Mouse (Mus musculus) G1E (cell line): Measurements from ENCODE around the gene Commd1. TPM values are rescaled to one million over a fixed set of nuclear protein-coding genes. Genes with fewer than 3 reads are reported as not detected.

Experiments used
- ATAC-seq: 2 replicates; pipeline ENCODE4 v1.8.0; 2016; ENCODE audit warnings: mild to moderate bottlenecking; ENCODE audit not compliant: insufficient number of reproducible peaks, poor library complexity, low FRiP score, severe bottlenecking; ENCODE audit errors: extremely low read depth
- DNase-seq: peaks from one replicate; pipeline ENCODE4 v3.0.0; 2012; ENCODE audit warnings: low spot score
- H3K27me3 ChIP-seq: 2 replicates; pipeline ENCODE4 v1.6.1; 2012; ENCODE audit warnings: mild to moderate bottlenecking, low read length, inconsistent platforms; ENCODE audit not compliant: insufficient read depth
- H3K36me3 ChIP-seq: replicated peaks from 2 replicates; pipeline ENCODE3; 2012; ENCODE audit warnings: mild to moderate bottlenecking, inconsistent platforms
- H3K4me1 ChIP-seq: 2 replicates; pipeline ENCODE4 v1.6.1; 2012; ENCODE audit warnings: low read depth, low read length, inconsistent platforms, mixed read lengths; ENCODE audit not compliant: insufficient read depth
- H3K4me3 ChIP-seq: 2 replicates; pipeline ENCODE4 v1.5.1; 2012; ENCODE audit warnings: low read depth, mild to moderate bottlenecking, inconsistent platforms, low read length, moderate library complexity, mixed read lengths
- H3K9me3 ChIP-seq: replicated peaks from 2 replicates; pipeline ENCODE4 v1.6.1; 2012; ENCODE audit warnings: inconsistent platforms
- CTCF ChIP-seq: IDR thresholded peaks from 2 replicates; pipeline ENCODE4 v1.5.1; 2012; ENCODE audit warnings: low read depth, low read length, inconsistent platforms, mixed read lengths
- GATA1 ChIP-seq: IDR thresholded peaks from 2 replicates; pipeline ENCODE4 v1.6.1; 2012; ENCODE audit warnings: borderline replicate concordance, low read length, inconsistent platforms, mixed read lengths
- GATA2 ChIP-seq: IDR thresholded peaks from 2 replicates; pipeline ENCODE4 v1.6.1; 2012; ENCODE audit warnings: low read depth, low read length, inconsistent platforms, borderline replicate concordance
- POLR2AphosphoS5 ChIP-seq: IDR thresholded peaks from 2 replicates; pipeline ENCODE4 v1.6.1; 2012; ENCODE audit warnings: low read depth, low read length, inconsistent platforms; ENCODE audit not compliant: insufficient replicate concordance
- TAL1 ChIP-seq: conservative IDR thresholded peaks from 2 replicates; pipeline ENCODE4 v1.6.1; 2012; ENCODE audit warnings: low read depth, low read length, inconsistent platforms, mixed read lengths
- polyA plus RNA-seq: library from polyadenylated mRNA; stranded (reverse); fragments of >175 nt; gene quantifications from 2 replicates; pipeline ENCODE4 v1.2.3, GENCODE M21; 2012
- total RNA-seq, 2 experiments: library from RNA; stranded (forward) in 1 of 2; stranded (reverse) in 1 of 2; fragments of 200-1000 nt in 1 of 2; fragments of >200 nt in 1 of 2; fragmentation: Nextera tagmentation in 1 of 2; gene quantifications; 2 replicates each; pipeline ENCODE4 v1.2.3; 2014 to 2017

The Commd1 gene
- total and polyA plus RNA-seq, 3 experiments: 34.1 to 93.9 (median 74.4) TPM

DNA sequence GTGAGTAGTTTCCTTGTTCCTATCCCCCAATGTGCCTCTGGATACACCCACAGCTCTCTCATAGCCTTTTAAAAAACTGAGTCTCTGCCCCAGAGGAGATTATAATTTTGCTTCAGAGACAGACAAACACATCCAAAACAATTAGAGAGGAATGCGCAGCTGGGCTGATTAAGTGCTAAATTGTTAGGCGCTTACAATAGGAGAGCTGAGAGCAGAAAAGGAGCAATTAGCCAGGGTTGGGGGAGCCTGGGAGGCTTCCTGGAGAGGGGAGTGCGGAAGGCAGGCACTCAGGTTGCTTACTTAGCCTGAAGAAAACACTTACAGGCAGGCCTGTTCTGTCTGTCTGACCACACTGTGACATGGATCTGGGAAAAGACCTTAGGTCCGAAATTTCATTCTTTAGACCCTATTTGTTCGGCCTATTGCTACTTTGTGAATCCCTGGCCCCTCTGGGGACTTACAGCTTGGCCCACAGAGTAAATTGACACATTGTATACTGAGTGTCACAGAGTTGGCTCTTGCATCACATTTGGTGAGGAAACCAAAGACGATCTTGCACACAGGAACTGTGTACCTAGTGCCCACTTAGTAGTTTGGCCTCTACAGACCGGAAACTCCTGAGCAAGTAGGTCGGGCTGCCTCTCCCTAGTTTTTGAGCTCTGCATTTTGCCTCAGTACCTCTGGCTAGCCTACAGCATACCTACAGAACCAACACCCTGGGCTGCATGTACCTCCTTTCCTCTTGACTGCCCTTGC, 117.7 kb downstream of the Commd1 start:
- Histone ChIP-seq H3K36me3 (no peaks in the 10 kb centered on the region), H3K4me3 (no peak overlapping the region), H3K4me1 (peaks cover 31% of the 10 kb centered on the region), H3K9me3 (no peaks in the 10 kb centered on the region), H3K27me3 (peaks cover 19% of the 10 kb centered on the region)
- no peak for DNase-seq
- TF ChIP-seq GATA1 (no peak), GATA2 (no peak), TAL1 (no peak), CTCF (no peak), POLR2AphosphoS5 (no peak)
- no peak for ATAC-seq

DNA sequence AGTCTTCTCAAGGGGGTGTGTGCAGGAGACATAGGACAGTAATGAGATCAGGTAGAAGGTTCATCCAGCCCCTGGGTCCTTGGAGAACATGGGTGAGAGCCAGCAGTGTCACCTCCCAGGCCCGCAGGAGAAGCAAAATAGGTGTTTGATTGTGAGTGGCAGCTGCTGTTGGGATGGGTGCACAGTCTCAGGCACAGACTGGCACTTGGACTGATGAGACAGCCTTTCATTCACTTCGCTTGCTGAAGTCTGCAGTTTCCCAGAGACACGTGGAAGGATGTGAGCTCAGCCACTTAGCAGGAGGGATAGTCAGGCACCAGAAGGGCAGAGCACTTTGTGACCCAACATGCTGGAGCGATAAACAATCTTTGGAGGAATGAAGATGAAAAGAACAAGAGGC, 118.6 kb downstream of the Commd1 start:
- H3K9me3 ChIP-seq: no peaks in the 10 kb centered on the region
- no peak for ATAC-seq
- no peak overlapping the region for H3K4me3 ChIP-seq
- peaks cover 32% of the 10 kb centered on the region for H3K4me1 ChIP-seq
- no peak for TF ChIP-seq POLR2AphosphoS5
- TF ChIP-seq GATA2: no peak
- TF ChIP-seq CTCF: no peak
- TF ChIP-seq TAL1: no peak
- TF ChIP-seq GATA1: no peak
- DNase-seq: no peak
- H3K27me3 ChIP-seq: peaks cover 18% of the 10 kb centered on the region
- no peaks in the 10 kb centered on the region for H3K36me3 ChIP-seq

- no peak for ATAC-seq
- TF ChIP-seq CTCF (no peak), POLR2AphosphoS5 (no peak), GATA1 (no peak), TAL1 (no peak)
- peaks cover 6% of the 10 kb centered on the region for H3K27me3 ChIP-seq
- no peak for DNase-seq
- H3K36me3 ChIP-seq: peaks cover 2% of the 10 kb centered on the region
- H3K9me3 ChIP-seq: no peaks in the 10 kb centered on the region
- peaks cover 48% of the 10 kb centered on the region for H3K4me1 ChIP-seq
- H3K4me3 ChIP-seq: no peak overlapping the region
Observed at GRCm38 (mm10) chr11:22861315-22861714, 120.9 kb downstream of the Commd1 start.

DNA sequence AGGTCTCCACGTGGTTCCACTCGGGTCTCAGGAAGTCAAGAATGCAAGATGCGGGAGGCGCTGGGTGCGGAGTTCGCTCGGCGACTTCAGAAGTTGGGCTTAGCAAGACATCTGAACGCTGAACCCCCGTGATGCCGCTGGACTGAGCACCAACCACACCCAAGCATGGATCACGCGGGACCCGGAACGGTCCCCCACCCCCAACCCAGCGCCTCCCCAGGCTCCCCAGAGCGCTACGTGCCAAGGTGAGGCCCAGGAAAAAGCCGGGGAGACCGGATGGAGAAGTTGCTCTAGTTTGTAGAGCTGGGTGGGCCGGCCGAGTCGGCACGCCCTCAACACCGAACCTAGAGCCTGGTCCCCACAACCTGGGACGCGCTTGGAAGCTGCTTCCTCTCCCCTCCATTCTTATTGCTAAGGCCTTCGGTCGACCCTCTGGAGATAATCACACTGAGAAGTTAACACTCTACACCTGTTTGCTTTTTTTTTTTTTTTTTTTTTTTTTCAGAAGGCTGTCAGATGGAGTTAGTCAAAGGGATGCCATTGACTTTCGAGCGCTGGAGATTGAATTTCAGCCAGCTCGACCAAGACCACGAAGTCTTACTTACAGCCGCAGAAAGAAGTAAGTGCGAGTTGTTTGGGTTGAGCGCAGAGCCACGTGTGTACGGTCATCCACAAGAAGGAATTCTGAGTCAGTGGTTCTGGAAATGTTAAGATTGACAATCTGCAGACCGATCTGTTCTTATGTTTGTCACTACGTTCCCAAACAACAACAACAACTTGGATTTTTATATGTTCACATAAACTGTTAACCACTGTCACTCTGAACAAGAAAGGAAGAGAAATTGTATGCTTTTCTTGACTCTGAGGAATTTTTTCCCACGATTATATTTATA, 121.6 kb downstream of the Commd1 start, which contains the start of gene B3gnt2:
Gene B3gnt2, minus strand, starts transcription at position 627 of the 893 bp plus-strand sequence.
- peak within 1 kb of the TSS; percentile 87 for H3K4me3 ChIP-seq
- peaks cover 6% of the 10 kb centered on the region for H3K27me3 ChIP-seq
- ATAC-seq (peak; percentile 30), DNase-seq (peak; percentile 65)
- H3K9me3 ChIP-seq: no peaks in the 10 kb centered on the region
- peaks cover 49% of the 10 kb centered on the region for H3K4me1 ChIP-seq
- peaks cover 2% of the 10 kb centered on the region for H3K36me3 ChIP-seq
- TF ChIP-seq TAL1 (no peak), CTCF (no peak), GATA1 (no peak), GATA2 (no peak), POLR2AphosphoS5 (no peak)

- Histone ChIP-seq H3K4me3 (peak overlapping the region; percentile 87), H3K4me1 (peaks cover 49% of the 10 kb centered on the region), H3K27me3 (peaks cover 6% of the 10 kb centered on the region), H3K9me3 (no peaks in the 10 kb centered on the region), H3K36me3 (peaks cover 8% of the 10 kb centered on the region)
- ATAC-seq: peak; percentile 52
- peak; percentile 91 for DNase-seq
- TF ChIP-seq GATA1 (no peak), TAL1 (no peak), CTCF (no peak), POLR2AphosphoS5 (no peak), GATA2 (no peak)
Observed at GRCm38 (mm10) chr11:22859633-22860334, 122.4 kb downstream of the Commd1 start.

DNA sequence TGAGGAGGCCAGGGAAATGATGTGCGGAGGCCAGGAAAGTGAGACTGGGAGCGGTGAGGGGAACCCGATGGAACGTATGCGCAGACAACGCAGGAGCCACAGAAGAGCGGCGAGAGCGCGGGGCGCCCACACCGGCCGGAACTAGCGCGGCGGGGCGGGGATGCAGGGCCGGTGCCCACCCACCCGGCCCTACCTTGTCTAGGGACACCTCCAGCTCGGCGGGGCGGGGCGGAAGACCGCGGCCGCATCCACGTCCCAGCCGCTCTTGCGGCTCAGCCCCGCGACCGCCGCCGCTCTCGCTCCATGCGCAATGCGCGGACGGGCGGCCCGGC, 122.9 kb downstream of the Commd1 start:
- H3K4me1 ChIP-seq: peaks cover 52% of the 10 kb centered on the region
- H3K36me3 ChIP-seq: peaks cover 13% of the 10 kb centered on the region
- H3K9me3 ChIP-seq: no peaks in the 10 kb centered on the region
- no peak for ATAC-seq
- TF ChIP-seq GATA1 (no peak), GATA2 (no peak), TAL1 (no peak), CTCF (no peak), POLR2AphosphoS5 (no peak)
- H3K4me3 ChIP-seq: peak overlapping the region; percentile 87
- H3K27me3 ChIP-seq: peaks cover 6% of the 10 kb centered on the region
- no peak for DNase-seq
